ENCODE assay signal across 8 mouse cellular contexts in the genomic region with DNA sequence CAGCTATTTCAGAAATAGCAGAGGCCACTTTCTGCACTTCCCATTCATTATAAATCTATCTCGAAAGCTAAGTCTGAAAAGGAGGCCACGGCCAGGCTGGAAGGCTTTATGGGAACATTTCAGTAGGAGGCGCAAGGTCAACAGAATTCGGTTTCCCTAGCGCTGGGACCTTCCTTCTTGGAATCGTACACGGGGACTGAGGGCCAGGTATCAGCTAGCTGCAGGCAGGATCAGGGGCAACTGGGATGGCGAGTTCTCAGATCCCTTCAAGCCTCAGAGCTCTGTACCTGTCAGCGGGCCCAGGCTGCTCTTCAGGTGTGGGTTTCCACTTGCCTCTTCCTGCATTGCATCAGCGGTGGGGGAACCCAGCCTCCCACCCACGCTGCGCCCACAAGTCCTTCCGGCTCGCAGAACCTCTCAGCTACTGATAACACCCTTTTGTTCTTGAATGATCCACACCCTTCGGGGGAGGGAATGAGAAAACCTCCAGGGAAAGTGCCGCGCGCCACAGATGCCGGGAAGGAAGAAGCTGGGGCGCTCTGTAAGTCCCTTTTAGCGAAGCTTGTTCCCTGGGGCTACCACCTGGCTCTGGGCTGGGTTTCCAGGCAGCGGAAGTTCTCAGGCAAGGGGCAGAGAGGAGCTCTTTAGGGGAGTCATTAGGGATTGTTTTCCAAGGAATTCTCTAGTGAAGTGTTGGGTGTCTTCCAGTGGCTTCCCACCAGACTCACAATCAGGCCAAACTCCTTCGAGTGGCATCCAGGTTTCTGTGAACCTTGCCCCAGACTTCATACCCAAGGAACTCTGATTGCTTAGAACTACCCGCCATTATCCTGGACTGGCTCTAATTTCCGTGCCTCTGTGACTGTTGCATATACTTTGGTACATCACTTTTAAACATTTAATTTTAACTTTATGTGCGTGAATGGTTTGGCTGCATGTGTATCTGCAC. TPM values are rescaled to one million over a fixed set of nuclear protein-coding genes. Genes with fewer than 3 reads are reported as not detected.
DNase-seq lines count a peak whose midpoint lies in the region; ATAC-seq and TF ChIP-seq lines count a peak whose summit lies in the region.

Gene Mrpl33 (plus strand): TSS at position 455 of the 949 bp plus-strand sequence.

- H3K36me3 ChIP-seq in ES-Bruce4 (ENCODE audit: control insufficient read depth, insufficient read depth, low read length, poor library complexity, severe bottlenecking): no peaks in the 10 kb centered on the region
- H3K36me3 ChIP-seq in heart, embryonic 15.5 days: no peaks in the 10 kb centered on the region
- H3K36me3 ChIP-seq in liver, postnatal 0 days (replicated peaks; ENCODE audit: insufficient read depth, low read length): no peaks in the 10 kb centered on the region
- no peaks in the 10 kb centered on the region for H3K36me3 ChIP-seq in neural tube, embryonic 13.5 days
- no peaks in the 10 kb centered on the region for H3K36me3 ChIP-seq in thymus, adult 2 months (ENCODE audit: control insufficient read depth, insufficient read depth, low read length)

- peak within 1 kb of the TSS; percentile 80 for H3K4me2 ChIP-seq in heart, embryonic 15.5 days
- peak within 1 kb of the TSS; percentile 80 for H3K4me2 ChIP-seq in liver, postnatal 0 days (ENCODE audit: low read depth, low read length)
- peak within 1 kb of the TSS; percentile 55 for H3K4me2 ChIP-seq in neural tube, embryonic 13.5 days

- H3K4me1 ChIP-seq in ES-Bruce4 (ENCODE audit: control insufficient read depth, insufficient read depth, low read length): peaks cover 3% of the 10 kb centered on the region
- peaks cover 22% of the 10 kb centered on the region for H3K4me1 ChIP-seq in heart, embryonic 15.5 days (replicated peaks)
- peaks cover 14% of the 10 kb centered on the region for H3K4me1 ChIP-seq in liver, postnatal 0 days (ENCODE audit: insufficient read depth)
- H3K4me1 ChIP-seq in neural tube, embryonic 13.5 days (replicated peaks): peaks cover 14% of the 10 kb centered on the region; the same call in 1 of the 2 replicates
- peaks cover 13% of the 10 kb centered on the region for H3K4me1 ChIP-seq in thymus, adult 2 months (replicated peaks; ENCODE audit: control insufficient read depth, insufficient read depth, low read length)

- no peaks in the 10 kb centered on the region for H3K9me3 ChIP-seq in ES-Bruce4 (replicated peaks; ENCODE audit: control insufficient read depth, insufficient read depth, low read length, poor library complexity, severe bottlenecking)
- H3K9me3 ChIP-seq in heart, embryonic 15.5 days (replicated peaks): no peaks in the 10 kb centered on the region
- H3K9me3 ChIP-seq in liver, postnatal 0 days (ENCODE audit: low read length): no peaks in the 10 kb centered on the region
- H3K9me3 ChIP-seq in neural tube, embryonic 13.5 days: no peaks in the 10 kb centered on the region

- no peaks in the 10 kb centered on the region for H3K27me3 ChIP-seq in ES-Bruce4 (ENCODE audit: control insufficient read depth, insufficient read depth, low read length, poor library complexity, severe bottlenecking)
- H3K27me3 ChIP-seq in heart, embryonic 15.5 days: no peaks in the 10 kb centered on the region
- no peaks in the 10 kb centered on the region for H3K27me3 ChIP-seq in liver, postnatal 0 days (ENCODE audit: insufficient read depth, low read length)
- H3K27me3 ChIP-seq in neural tube, embryonic 13.5 days: peaks cover 10% of the 10 kb centered on the region; the same call in 1 of the 2 replicates
- no peaks in the 10 kb centered on the region for H3K27me3 ChIP-seq in thymus, adult 2 months (ENCODE audit: control insufficient read depth, insufficient read depth, low read length)

- TF ChIP-seq POLR2A in ES-Bruce4 (IDR thresholded peaks at IDR 0.05; ENCODE audit: insufficient read depth, low read length): no peak
- TF ChIP-seq POLR2A in thymus, adult 2 months (IDR thresholded peaks at IDR 0.05; ENCODE audit: control insufficient read depth, extremely low read depth, insufficient read depth, low read length, poor library complexity): no peak

- peak within 1 kb of the TSS; percentile 32 for H3K27ac ChIP-seq in ES-Bruce4 (ENCODE audit: insufficient read depth, low read length)
- peak within 1 kb of the TSS; percentile 53 for H3K27ac ChIP-seq in heart, embryonic 15.5 days
- no peak within 1 kb of the TSS for H3K27ac ChIP-seq in liver, postnatal 0 days (ENCODE audit: low read depth)
- H3K27ac ChIP-seq in neural tube, embryonic 13.5 days (replicated peaks): no peak within 1 kb of the TSS
- peak within 1 kb of the TSS; percentile 25; the same call in 1 of the 2 replicates for H3K27ac ChIP-seq in thymus, adult 2 months (ENCODE audit: control insufficient read depth, insufficient read depth, low read length)

- TF ChIP-seq CTCF in ES-Bruce4 (IDR thresholded peaks at IDR 0.05; ENCODE audit: low read depth, low read length): peak; percentile 27
- peak; percentile 29; the same call in 1 of the 2 replicates for TF ChIP-seq CTCF in liver, postnatal 0 days (IDR thresholded peaks at IDR 0.05; ENCODE audit: low read depth)
- no peak for TF ChIP-seq CTCF in thymus, adult 2 months (IDR thresholded peaks at IDR 0.05; ENCODE audit: borderline replicate concordance, control insufficient read depth, extremely low read depth, insufficient read depth, low read length, poor library complexity)

- TF ChIP-seq EP300 in ES-Bruce4 (IDR thresholded peaks at IDR 0.05; ENCODE audit: insufficient read depth, low read depth, low read length): peak; percentile 17
- no peak for TF ChIP-seq EP300 in liver, postnatal 0 days (IDR thresholded peaks at IDR 0.05; ENCODE audit: low read depth)

- H3K9ac ChIP-seq in ES-Bruce4 (ENCODE audit: low read depth, poor library complexity, severe bottlenecking): peak within 1 kb of the TSS; percentile 48
- H3K9ac ChIP-seq in heart, embryonic 15.5 days: peak within 1 kb of the TSS; percentile 53
- peak within 1 kb of the TSS; percentile 43 for H3K9ac ChIP-seq in liver, postnatal 0 days (replicated peaks)
- H3K9ac ChIP-seq in neural tube, embryonic 13.5 days: peak within 1 kb of the TSS; percentile 61

- H3K4me3 ChIP-seq in ES-Bruce4 (ENCODE audit: low read depth, low read length): peak within 1 kb of the TSS; percentile 55
- H3K4me3 ChIP-seq in heart, embryonic 15.5 days: peak within 1 kb of the TSS; percentile 51
- H3K4me3 ChIP-seq in liver, postnatal 0 days (ENCODE audit: low read depth, low read length): peak within 1 kb of the TSS; percentile 44
- H3K4me3 ChIP-seq in neural tube, embryonic 13.5 days: peak within 1 kb of the TSS; percentile 28
- peak within 1 kb of the TSS; percentile 60 for H3K4me3 ChIP-seq in thymus, adult 2 months (ENCODE audit: control insufficient read depth, insufficient read depth, low read length)

- no peak for ATAC-seq in erythroid progenitor cell, adult 5-6 weeks (replicated peaks; ENCODE audit: low FRiP score, poor library complexity, severe bottlenecking)
- ATAC-seq in heart, embryonic 15.5 days (replicated peaks; ENCODE audit: insufficient number of reproducible peaks, insufficient read depth, low FRiP score, low read depth): peak; percentile 56
- peak; percentile 49; the same call in 1 of the 2 replicates for ATAC-seq in liver, postnatal 0 days
- 0 out of 2 replicates have a peak, but pooled peaks have one; percentile 27 for ATAC-seq in neural tube, embryonic 13.5 days (ENCODE audit: low read depth)

- DNase-seq in brain, adult 2 months (ENCODE audit: low read depth, low spot score): peak; percentile 77
- peak; percentile 33 to 35 for DNase-seq in kidney, postnatal 36 days
- DNase-seq in liver, postnatal 0 days: peak; percentile 43
- peak; percentile 79 for DNase-seq in thymus, adult 2 months

- 7% methylated on average over 26 of the region's 26 CpGs for WGBS in heart, embryonic 15.5 days
- 8% methylated on average over 26 of the region's 26 CpGs for WGBS in liver, postnatal 0 days (ENCODE audit: insufficient replicate concordance)
- 9% methylated on average over 26 of the region's 26 CpGs for WGBS in neural tube, embryonic 13.5 days
- 11% methylated on average over 26 of the region's 26 CpGs for WGBS in thymus, adult 2 months

RNA-seq across cellular contexts. Expression of gene Mrpl33, which starts in this region (rescaled TPM):
- polyA plus RNA-seq in ES-Bruce4 (2011; ENCODE audit: insufficient read depth, insufficient read length, low read depth, missing spikeins): 161 and 173 TPM in 2 replicates
- total RNA-seq in erythroid progenitor cell, adult 5-6 weeks (2015; ENCODE audit: low replicate concordance): 109 and 117 TPM in 2 replicates
- 34.1 and 76.0 TPM in 2 replicates for total RNA-seq in erythroid progenitor cell, adult 5-6 weeks (2017; ENCODE audit: low replicate concordance)
- 344 and 459 TPM in 2 replicates for polyA plus RNA-seq in heart, embryonic 15.5 days (2015; fragmentation: Nextera tagmentation; extraction: Ambion mirVana)
- polyA plus RNA-seq in liver, postnatal 0 days (2015; fragmentation: Nextera tagmentation; extraction: Ambion mirVana): 165 and 167 TPM in 2 replicates
- 201 and 240 TPM in 2 replicates for polyA plus RNA-seq in neural tube, embryonic 13.5 days (2015; fragmentation: Nextera tagmentation; extraction: Ambion mirVana)
- 23.1 and 27.6 TPM in 2 replicates for polyA plus RNA-seq in thymus, adult 2 months (2012; rRNA removed)

Comparison
In these comparisons a context has a peak if more than half of its experiments do, and no peak if none do; other contexts are left out.
1. H3K27ac ChIP-seq: peak in ES-Bruce4 (single experiment), heart, embryonic 15.5 days (single experiment) and thymus, adult 2 months (single experiment); none in liver, postnatal 0 days (single experiment) and neural tube, embryonic 13.5 days (single experiment).
2. Peak in every context shown above with its lines, with median percentiles within 50 percentile points of each other: H3K4me3 ChIP-seq, H3K9ac ChIP-seq, DNase-seq and H3K4me2 ChIP-seq.